Mouse (Mus musculus) intestine, postnatal 0 days (tissue): ENCODE data around the gene Gatad2a. TPM values are rescaled to one million over a fixed set of nuclear protein-coding genes. Genes with fewer than 3 reads are reported as not detected.

Experiments used
- ATAC-seq: fragments of 200-750 bp; cut with Nextera tagmentation; 2 replicates; pipeline ENCODE4 v1.8.0; 2017; ENCODE audit warnings: mild to moderate bottlenecking, moderate TSS enrichment, moderate library complexity
- H3K27ac ChIP-seq: fragments of 300-500 bp; sonication (generic); 2 replicates; pipeline ENCODE4 v1.5.1; 2014; ENCODE audit warnings: mild to moderate bottlenecking, low read depth, low read length, moderate library complexity
- H3K27me3 ChIP-seq: fragments of 300-500 bp; sonication (generic); replicated peaks from 2 replicates; pipeline ENCODE4 v1.6.1; 2014; ENCODE audit warnings: low read length, mixed read lengths; ENCODE audit not compliant: control insufficient read depth, insufficient read depth
- H3K36me3 ChIP-seq: fragments of 300-500 bp; sonication (generic); 2 replicates; pipeline ENCODE4 v1.6.1; 2014; ENCODE audit warnings: mild to moderate bottlenecking, moderate library complexity; ENCODE audit not compliant: control insufficient read depth, insufficient read depth
- H3K4me1 ChIP-seq: fragments of 300-500 bp; sonication (generic); replicated peaks from 2 replicates; pipeline ENCODE4 v1.6.1; 2014; ENCODE audit warnings: antibody characterized with exemption, low read length, mixed read lengths; ENCODE audit not compliant: control insufficient read depth, insufficient read depth
- H3K4me2 ChIP-seq: fragments of 300-500 bp; sonication (generic); replicated peaks from 2 replicates; pipeline ENCODE4 v1.6.1; 2014; ENCODE audit warnings: low read depth, mild to moderate bottlenecking, moderate library complexity
- H3K4me3 ChIP-seq: fragments of 300-500 bp; sonication (generic); 2 replicates; pipeline ENCODE4 v1.5.1; 2014; ENCODE audit warnings: low read depth, low read length
- H3K9ac ChIP-seq: fragments of 300-500 bp; sonication (generic); 2 replicates; pipeline ENCODE4 v1.6.1; 2014; ENCODE audit warnings: mild to moderate bottlenecking, low read depth, low read length
- H3K9me3 ChIP-seq: fragments of 300-500 bp; sonication (generic); 2 replicates; pipeline ENCODE4 v1.6.1; 2016; ENCODE audit warnings: mixed run types; ENCODE audit not compliant: control insufficient read depth
- CTCF ChIP-seq: sonication (generic); IDR thresholded peaks from 2 replicates; pipeline ENCODE4 v1.5.1; 2016; ENCODE audit warnings: low read depth, mild to moderate bottlenecking, control low read depth, antibody characterized with exemption, moderate library complexity
- WGBS: fragments of 180-500 bp; shearing (Covaris S2); extraction: QIAGEN DNeasy Blood & Tissue Kit; methylation state at CpG from one replicate; pipeline ENCODE4 v1.1.7; 2014; 5-methylcytosine and 5-hydroxymethylcytosine counted together
- polyA plus RNA-seq: library from polyadenylated mRNA; unstranded; fragments of >200 nt; fragmentation: Nextera tagmentation; extraction: Ambion mirVana; gene quantifications from 2 replicates; pipeline ENCODE4 v1.2.1, GENCODE M21; 2015

Gatad2a gene
- polyA plus RNA-seq, 1 experiment from 2014 or later: 42.6 TPM

DNA sequence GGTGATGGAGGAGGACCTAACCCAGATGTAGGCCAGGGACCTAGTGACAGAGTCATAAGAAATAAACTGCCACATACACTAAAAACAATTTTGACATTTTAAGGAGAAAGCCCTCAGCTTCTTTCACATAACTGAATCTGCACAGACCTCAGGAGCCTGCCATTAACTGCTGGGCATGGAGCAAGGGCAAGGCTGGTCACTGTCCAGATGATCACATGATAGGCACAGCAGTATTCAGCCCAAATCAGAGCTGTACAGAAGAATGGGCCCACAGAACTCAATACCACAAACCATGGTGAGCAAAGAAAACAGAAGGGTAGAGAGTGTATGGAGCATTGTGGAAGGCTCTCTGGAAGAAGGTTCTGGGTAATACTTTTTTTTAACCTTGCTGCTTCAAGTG lies 69.3 kb downstream of the Gatad2a start:
- no peak overlapping the region for H3K4me3 ChIP-seq
- peaks cover 19% of the 10 kb centered on the region; the same call in 1 of the 2 replicates for H3K36me3 ChIP-seq
- H3K9ac ChIP-seq: no peak overlapping the region
- no peak overlapping the region for H3K27ac ChIP-seq
- no peaks in the 10 kb centered on the region for H3K9me3 ChIP-seq
- no peak for ATAC-seq
- H3K4me1 ChIP-seq: no peaks in the 10 kb centered on the region
- H3K4me2 ChIP-seq: no peak overlapping the region
- H3K27me3 ChIP-seq: no peaks in the 10 kb centered on the region
- no peak for TF ChIP-seq CTCF

GRCm38 (mm10) chr8:69923986-69924385 lies 72.2 kb downstream of the Gatad2a start:
- H3K27ac ChIP-seq: no peak overlapping the region
- H3K4me2 ChIP-seq: no peak overlapping the region
- H3K4me3 ChIP-seq: no peak overlapping the region
- WGBS: 38% methylated on average over 1 of the region's 1 CpGs
- H3K36me3 ChIP-seq: peaks cover 19% of the 10 kb centered on the region; the same call in 1 of the 2 replicates
- no peaks in the 10 kb centered on the region for H3K27me3 ChIP-seq
- H3K9ac ChIP-seq: no peak overlapping the region
- no peak for TF ChIP-seq CTCF
- no peak for ATAC-seq
- H3K4me1 ChIP-seq: peaks cover 3% of the 10 kb centered on the region; the same call in 1 of the 2 replicates
- H3K9me3 ChIP-seq: no peaks in the 10 kb centered on the region

- Histone ChIP-seq H3K4me2 (0 out of 2 replicates have a peak overlapping the region, but pooled peaks have one; percentile 13), H3K4me1 (peaks cover 3% of the 10 kb centered on the region; the same call in 1 of the 2 replicates), H3K9me3 (no peaks in the 10 kb centered on the region), H3K4me3 (no peak overlapping the region), H3K36me3 (peaks cover 32% of the 10 kb centered on the region), H3K27me3 (no peaks in the 10 kb centered on the region), H3K27ac (peak overlapping the region; percentile 71), H3K9ac (no peak overlapping the region)
- 82% methylated on average over 2 of the region's 2 CpGs for WGBS
- ATAC-seq: peak; percentile 31; the same call in 1 of the 2 replicates
- no peak for TF ChIP-seq CTCF
Measured at GRCm38 (mm10) chr8:69921141-69921540, 75.0 kb downstream of the Gatad2a start.

DNA sequence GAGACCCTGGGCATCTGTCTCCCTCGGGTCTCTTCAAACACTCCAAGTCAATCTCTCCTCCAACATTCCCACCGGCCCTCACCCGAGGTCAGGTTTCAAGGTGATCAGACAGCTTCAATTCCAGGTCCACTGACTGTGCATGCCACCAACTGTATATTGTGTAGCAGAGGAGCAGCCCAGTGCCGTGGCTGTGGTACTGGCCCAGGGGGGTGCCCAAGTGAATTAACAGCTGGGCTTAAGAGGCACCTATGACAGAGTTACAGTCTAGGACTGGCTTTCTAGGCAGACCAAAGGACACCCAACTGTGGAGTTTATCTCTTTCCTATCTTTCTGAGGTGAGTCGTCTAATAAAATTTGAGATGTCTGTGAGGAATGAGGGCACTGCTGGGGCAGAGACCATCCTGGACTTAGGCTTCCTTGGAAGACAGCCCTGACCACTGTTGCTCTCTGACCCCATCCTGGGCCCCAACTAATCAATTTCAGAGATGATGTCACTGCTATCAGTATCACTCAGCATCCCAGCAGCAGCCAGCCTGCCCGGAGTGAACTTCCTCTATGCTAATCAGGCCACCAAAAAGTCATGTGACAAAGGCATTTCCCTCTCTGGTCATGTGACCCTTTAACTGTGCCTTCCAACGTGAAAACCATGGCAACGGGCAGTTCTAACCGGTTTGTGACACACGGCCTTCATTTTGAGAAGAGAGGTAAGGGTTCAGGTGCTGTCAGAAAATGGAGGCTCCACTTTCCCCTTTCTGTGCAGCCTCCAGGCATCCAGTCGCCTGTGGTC lies 76.1 kb downstream of the Gatad2a start:
- TF ChIP-seq CTCF: no peak
- peak overlapping the region; percentile 13; the same call in 1 of the 2 replicates for H3K4me2 ChIP-seq
- 32% methylated on average over 11 of the region's 11 CpGs for WGBS
- H3K27ac ChIP-seq: peak overlapping the region; percentile 71
- peaks cover 3% of the 10 kb centered on the region; the same call in 1 of the 2 replicates for H3K4me1 ChIP-seq
- ATAC-seq: peak; percentile 81
- no peak overlapping the region for H3K4me3 ChIP-seq
- peaks cover 43% of the 10 kb centered on the region for H3K36me3 ChIP-seq
- H3K27me3 ChIP-seq: no peaks in the 10 kb centered on the region
- no peaks in the 10 kb centered on the region for H3K9me3 ChIP-seq
- H3K9ac ChIP-seq: no peak overlapping the region

GRCm38 (mm10) chr8:69919010-69919409 lies 77.2 kb downstream of the Gatad2a start:
- Histone ChIP-seq H3K27ac (no peak overlapping the region), H3K9ac (no peak overlapping the region), H3K9me3 (no peaks in the 10 kb centered on the region), H3K27me3 (no peaks in the 10 kb centered on the region), H3K4me2 (no peak overlapping the region), H3K36me3 (peaks cover 53% of the 10 kb centered on the region), H3K4me1 (peaks cover 3% of the 10 kb centered on the region; the same call in 1 of the 2 replicates), H3K4me3 (no peak overlapping the region)
- TF ChIP-seq CTCF: peak; percentile 94
- ATAC-seq: no peak
- 58% methylated on average over 1 of the region's 1 CpGs for WGBS

GRCm38 (mm10) chr8:69918506-69918905 lies 77.7 kb downstream of the Gatad2a start:
- no peak for ATAC-seq

More at GRCm38 (mm10) chr8:69918506-69918905, 77.7 kb downstream of the Gatad2a start:
- Histone ChIP-seq H3K27ac (no peak overlapping the region), H3K9me3 (no peaks in the 10 kb centered on the region), H3K9ac (no peak overlapping the region), H3K4me2 (no peak overlapping the region), H3K4me3 (no peak overlapping the region), H3K27me3 (no peaks in the 10 kb centered on the region), H3K36me3 (peaks cover 54% of the 10 kb centered on the region), H3K4me1 (peaks cover 3% of the 10 kb centered on the region; the same call in 1 of the 2 replicates)
- TF ChIP-seq CTCF: no peak
